Mouse (Mus musculus) embryonic fibroblast, embryonic 13.5 days (primary cell): ENCODE results near the gene Sh3bgrl.

Source experiments
- CTCF ChIP-seq: IDR thresholded peaks from 2 replicates; pipeline ENCODE4 v1.5.1; 2011; ENCODE audit warnings: mild to moderate bottlenecking, control low read depth, low read length, moderate library complexity, borderline replicate concordance; ENCODE audit not compliant: insufficient read depth
- POLR2A ChIP-seq: IDR thresholded peaks from 2 replicates; pipeline ENCODE4 v1.6.1; 2011; ENCODE audit warnings: low read depth, mild to moderate bottlenecking, control low read depth, low read length, moderate library complexity

DNA sequence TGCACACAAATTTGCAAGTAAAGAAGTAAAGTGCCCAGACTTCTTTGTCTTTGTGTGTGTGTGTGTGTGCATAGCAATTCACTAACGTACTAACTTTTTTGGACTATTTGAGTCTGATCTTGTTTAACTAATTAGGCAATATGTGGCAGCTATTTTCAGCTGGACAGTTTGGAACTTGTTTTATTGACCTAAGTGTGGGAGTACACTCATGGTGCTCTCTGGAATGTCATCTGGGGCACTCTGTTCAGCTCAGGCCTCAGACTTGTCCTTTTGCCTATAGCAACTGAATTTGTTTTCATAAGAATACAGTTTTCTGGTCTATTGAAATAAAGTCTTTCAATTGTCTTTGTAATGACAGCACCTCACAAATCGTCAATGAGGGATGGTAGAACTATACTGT lies 42.1 kb downstream of the Sh3bgrl start:
- TF ChIP-seq CTCF (no peak), POLR2A (no peak)
